Mouse (Mus musculus): ENCODE results near the gene 6430628N08Rik.

GRCm38 (mm10) chr4:115885846-115886245 is 4.6 kb upstream of the 6430628N08Rik start:
- TF ChIP-seq POLR2A (IDR thresholded peaks at IDR 0.05; ENCODE audit: borderline replicate concordance, low read depth, low read length) (no peak), CTCF (IDR thresholded peaks at IDR 0.05; ENCODE audit: low read depth, low read length) (no peak)

Measured in bone marrow macrophage, adult 2 months (primary cell).